Mouse (Mus musculus) inflammation-experienced regulatory T-cells, adult 16 weeks (primary cell): Measurements from ENCODE around the gene Kmt2c. TPM values are rescaled to one million over a fixed set of nuclear protein-coding genes. Genes with fewer than 3 reads are reported as not detected.

Source experiments
- polyA plus RNA-seq: library from polyadenylated mRNA; unstranded; fragments of 100-300 nt; shearing (Covaris generic); gene quantifications from one replicate; pipeline ENCODE4 v1.2.1, GENCODE M21; 2017

Gene Kmt2c
- 64.8 TPM for polyA plus RNA-seq

DNA sequence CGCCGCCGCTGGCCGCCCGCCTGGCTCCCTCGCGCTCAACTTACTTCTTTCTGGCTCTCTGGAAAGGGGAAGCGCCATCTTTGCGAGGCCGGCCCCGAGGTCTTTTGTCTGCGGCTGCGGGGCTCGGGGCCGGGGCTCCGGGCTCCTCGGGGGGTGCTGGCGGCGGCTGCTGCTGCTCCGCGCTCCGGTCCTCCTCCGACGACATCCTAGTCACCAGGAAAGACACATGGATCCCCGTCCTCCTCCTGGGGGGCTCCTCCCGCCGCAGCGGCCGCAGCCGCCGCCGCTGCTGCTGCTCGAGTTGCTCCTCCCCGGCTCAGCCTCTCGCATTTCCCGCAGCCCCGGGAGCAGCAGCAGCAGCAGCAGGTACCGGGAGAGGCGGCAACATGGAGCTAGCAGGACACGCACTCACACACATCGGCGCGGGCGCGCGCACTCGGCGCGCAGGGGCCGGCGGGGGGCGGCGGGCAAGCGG, at the start of gene Kmt2c:
Gene Kmt2c, minus strand, starts transcription at position 438 of the 475 bp plus-strand sequence.

DNA sequence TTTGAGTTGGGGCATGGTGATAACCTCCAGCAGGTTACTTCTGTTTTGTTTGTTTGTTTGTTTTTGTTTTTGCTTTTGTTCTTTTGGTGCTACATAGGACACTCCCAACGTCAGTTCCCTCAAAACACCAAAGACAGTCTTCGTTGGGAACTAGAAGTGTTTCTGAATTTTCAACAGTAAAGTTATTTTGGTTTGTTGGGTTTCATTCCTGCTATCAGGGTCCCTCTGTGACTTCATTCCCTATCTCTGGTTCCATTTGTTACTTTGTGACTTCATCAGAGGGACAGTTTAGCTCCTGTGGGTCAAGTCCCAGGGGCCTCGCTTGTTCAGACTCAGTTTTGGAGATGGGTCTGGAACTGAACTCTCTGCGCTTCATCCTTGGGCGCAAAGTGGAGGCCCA, 17.2 kb upstream of the Kmt2c start, which contains the start of gene Cct8l1:
Gene Cct8l1, plus strand, starts transcription at position 301 of the 400 bp plus-strand sequence.

DNA sequence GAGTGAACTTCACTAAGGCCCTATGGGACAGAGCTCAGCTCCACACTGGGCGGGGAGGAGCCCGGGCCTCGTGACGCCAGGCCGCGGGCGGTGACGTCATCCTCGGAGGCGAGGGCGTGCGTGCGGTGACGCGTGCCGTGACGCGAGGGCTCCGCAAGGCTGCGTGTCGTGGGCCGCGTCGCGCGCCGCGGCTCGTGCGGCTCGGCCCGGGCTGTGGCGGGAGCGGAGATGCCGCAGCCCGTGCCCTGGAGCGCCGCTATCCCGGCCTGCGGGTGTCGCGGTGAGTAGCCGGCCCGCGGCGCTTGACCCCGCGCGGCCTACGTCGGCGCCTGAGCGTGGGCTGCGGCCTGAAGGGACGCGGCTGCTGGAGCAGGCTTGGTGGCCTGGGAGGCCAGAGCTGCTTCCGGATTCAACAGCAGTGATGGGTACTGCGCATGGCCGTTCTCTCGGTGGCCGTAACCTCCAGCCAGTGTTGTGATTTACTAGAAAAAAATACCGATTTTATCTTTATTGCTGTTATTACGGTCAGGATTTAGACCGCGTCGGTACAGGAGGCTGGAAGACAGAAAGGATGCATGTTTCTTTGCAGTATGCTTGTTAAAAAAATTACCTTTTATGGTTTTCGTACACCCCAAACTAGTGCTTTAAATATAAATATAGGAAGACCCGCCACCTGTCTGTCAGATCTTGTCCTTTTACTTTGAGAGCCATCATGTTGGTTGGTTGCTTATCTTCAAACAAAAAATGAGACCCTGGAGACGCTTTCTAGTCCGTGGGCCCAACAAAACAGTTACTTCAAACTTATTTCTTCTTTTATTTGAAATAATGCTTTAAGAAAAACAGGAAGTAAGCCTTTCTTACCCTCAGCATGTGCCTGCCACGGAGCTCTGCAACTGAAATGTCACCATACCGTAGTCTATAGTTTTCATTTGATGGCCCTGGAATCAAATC, 275.6 kb downstream of the Kmt2c start, which contains the start of gene E130116L18Rik:
Gene E130116L18Rik, minus strand, starts transcription at position 402 of the 951 bp plus-strand sequence.

Other genes starting within 250 kb of the Kmt2c start
- 0.15 TPM for gene Cct8l1, start 17.3 kb upstream of the Kmt2c start, polyA plus RNA-seq
- gene Xrcc2, start 207.0 kb upstream of the Kmt2c start, polyA plus RNA-seq: 4.9 TPM